Mouse (Mus musculus): ENCODE measurements around the gene Syngr4. TPM values are rescaled to one million over a fixed set of nuclear protein-coding genes. Genes with fewer than 3 reads are reported as not detected.

The Syngr4 gene
- total and polyA plus RNA-seq, 3 experiments = not detected

DNA sequence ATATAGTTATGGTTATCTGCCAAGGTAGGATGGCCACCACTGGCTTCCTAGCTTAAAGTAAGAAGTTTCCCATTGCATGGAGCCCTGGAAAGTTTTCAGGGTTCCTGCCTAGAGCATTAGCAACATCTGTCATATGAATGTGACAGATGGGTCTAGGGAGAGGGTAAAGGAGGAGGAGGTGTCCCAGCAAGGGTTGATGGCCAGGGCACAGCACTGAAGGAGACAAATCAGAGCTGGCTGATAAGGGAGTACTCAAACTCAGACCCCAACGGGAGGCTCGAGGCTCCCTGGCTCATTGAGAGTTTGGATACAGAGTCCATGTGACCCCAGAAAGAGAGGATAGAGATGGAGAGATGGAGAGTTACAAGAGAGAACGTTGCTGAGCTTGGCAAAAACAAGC lies 45.9 kb downstream of the Syngr4 start:
- DNase-seq (ENCODE audit: extremely low read depth) = no peak
- Histone ChIP-seq H3K79me2 (replicated peaks; ENCODE audit: control insufficient read depth, extremely low read depth, insufficient read depth, poor library complexity, severe bottlenecking) (no peaks in the 10 kb centered on the region), H3K9ac (ENCODE audit: insufficient read depth, low read depth) (no peak overlapping the region), H3K9me3 (replicated peaks; ENCODE audit: low read length) (no peaks in the 10 kb centered on the region), H3K4me2 (ENCODE audit: insufficient read depth, low read depth, poor library complexity, severe bottlenecking) (no peak overlapping the region), H3K36me3 (replicated peaks in 1 of 2; ENCODE audit: control insufficient read depth in 1 of 2, insufficient read depth in 1 of 2, low read length in 1 of 2) (no peaks in the 10 kb centered on the region), H3K27me3 (replicated peaks) (peaks cover 19% of the 10 kb centered on the region), H3K4me3 (replicated peaks in 1 of 3; ENCODE audit: low read depth in 2 of 3, low read length in 2 of 3, poor library complexity in 1 of 3) (no peak overlapping the region), H3K4me1 (ENCODE audit: control insufficient read depth in 1 of 2, insufficient read depth in 2 of 2) (no peaks in the 10 kb centered on the region; a peak in 1 of 4 replicates), H3K27ac (ENCODE audit: insufficient read depth, low read depth) (no peak overlapping the region)
- dilution Hi-C loops (cut with MboI; ENCODE audit: extremely low pct_ligation_motif_present, extremely low pct_unique_long_range_greater_than_20kb, low sequenced_read_pairs) (no loop called here), in situ Hi-C loops (cut with MboI; ENCODE audit: low pct_ligation_motif_present, low pct_unique_long_range_greater_than_20kb, low sequenced_read_pairs) (no loop called here)
- TF ChIP-seq MXI1 (IDR thresholded peaks at IDR 0.05; ENCODE audit: low read depth, low read length) (no peak), CHD2 (IDR thresholded peaks at IDR 0.05; ENCODE audit: low read length) (no peak), ZMIZ1 (IDR thresholded peaks at IDR 0.05; ENCODE audit: low read depth, low read length) (no peak), NELFE (IDR thresholded peaks at IDR 0.05; ENCODE audit: low read depth, low read length) (no peak)

DNA sequence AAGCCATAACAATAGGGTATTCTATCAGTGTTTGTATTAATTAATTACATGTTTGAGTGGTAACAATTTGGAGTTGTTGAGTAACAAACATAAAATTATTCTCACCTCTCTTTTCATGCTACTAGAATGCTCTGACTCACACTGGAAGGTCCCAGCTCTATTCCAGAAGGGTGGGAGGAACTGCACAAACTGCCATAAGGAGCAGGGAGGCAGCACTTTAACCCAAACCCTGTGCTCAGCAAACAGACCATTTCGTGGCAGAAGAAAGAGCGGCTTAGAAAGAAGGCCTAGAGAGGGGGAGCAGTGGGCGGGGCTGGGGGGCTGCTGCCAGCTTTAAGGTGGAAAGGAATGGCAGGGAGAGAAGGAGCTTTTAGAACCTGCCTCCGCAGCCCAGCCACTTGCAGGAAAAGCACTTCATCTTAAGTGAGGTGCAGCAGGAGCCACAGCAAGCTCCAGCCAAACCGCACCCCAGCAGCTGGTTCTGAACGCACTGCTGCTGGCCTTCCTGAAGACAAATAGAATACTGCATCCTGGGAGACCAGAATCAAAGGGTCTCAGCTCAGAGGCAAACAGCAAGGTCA lies 48.0 kb downstream of the Syngr4 start:
- no peak overlapping the region for H3K27ac ChIP-seq (ENCODE audit: insufficient read depth, low read depth)
- H3K9me3 ChIP-seq (replicated peaks; ENCODE audit: low read length) = no peaks in the 10 kb centered on the region
- no peak overlapping the region for H3K9ac ChIP-seq (ENCODE audit: insufficient read depth, low read depth)
- dilution Hi-C loops (cut with MboI; ENCODE audit: extremely low pct_ligation_motif_present, extremely low pct_unique_long_range_greater_than_20kb, low sequenced_read_pairs) (no loop called here), in situ Hi-C loops (cut with MboI; ENCODE audit: low pct_ligation_motif_present, low pct_unique_long_range_greater_than_20kb, low sequenced_read_pairs) (no loop called here)
- no peaks in the 10 kb centered on the region for H3K36me3 ChIP-seq (replicated peaks in 1 of 2; ENCODE audit: control insufficient read depth in 1 of 2, insufficient read depth in 1 of 2, low read length in 1 of 2)
- no peak for TF ChIP-seq JUND (conservative IDR thresholded peaks at IDR 0.05; ENCODE audit: low read depth, low read length)
- no peak for TF ChIP-seq USF2 (conservative IDR thresholded peaks at IDR 0.05; ENCODE audit: low read depth, low read length)
- no peak for TF ChIP-seq POLR2A (IDR thresholded peaks at IDR 0.05; ENCODE audit: low read depth, low read length)
- TF ChIP-seq SMC3 (IDR thresholded peaks at IDR 0.05; ENCODE audit: low read depth, low read length) = no peak
- no peak for TF ChIP-seq MYC (IDR thresholded peaks at IDR 0.05; ENCODE audit: low read depth, low read length)
- TF ChIP-seq SIN3A (IDR thresholded peaks at IDR 0.05; ENCODE audit: low read length) = no peak
- TF ChIP-seq MAZ (IDR thresholded peaks at IDR 0.05; ENCODE audit: low read depth, low read length) = no peak
- TF ChIP-seq USF1 (IDR thresholded peaks at IDR 0.05; ENCODE audit: low read depth, low read length) = no peak
- H3K4me1 ChIP-seq (ENCODE audit: control insufficient read depth in 1 of 2, insufficient read depth in 2 of 2) = peaks cover 2 to 8% of the 10 kb centered on the region in 2 experiments
- H3K4me2 ChIP-seq (ENCODE audit: insufficient read depth, low read depth, poor library complexity, severe bottlenecking) = no peak overlapping the region
- DNase-seq (ENCODE audit: extremely low read depth) = no peak
- no peak overlapping the region for H3K4me3 ChIP-seq (replicated peaks in 1 of 3; ENCODE audit: low read depth in 2 of 3, low read length in 2 of 3, poor library complexity in 1 of 3)
- no peaks in the 10 kb centered on the region for H3K79me2 ChIP-seq (replicated peaks; ENCODE audit: control insufficient read depth, extremely low read depth, insufficient read depth, poor library complexity, severe bottlenecking)
- peaks cover 11% of the 10 kb centered on the region for H3K27me3 ChIP-seq (replicated peaks)

DNA sequence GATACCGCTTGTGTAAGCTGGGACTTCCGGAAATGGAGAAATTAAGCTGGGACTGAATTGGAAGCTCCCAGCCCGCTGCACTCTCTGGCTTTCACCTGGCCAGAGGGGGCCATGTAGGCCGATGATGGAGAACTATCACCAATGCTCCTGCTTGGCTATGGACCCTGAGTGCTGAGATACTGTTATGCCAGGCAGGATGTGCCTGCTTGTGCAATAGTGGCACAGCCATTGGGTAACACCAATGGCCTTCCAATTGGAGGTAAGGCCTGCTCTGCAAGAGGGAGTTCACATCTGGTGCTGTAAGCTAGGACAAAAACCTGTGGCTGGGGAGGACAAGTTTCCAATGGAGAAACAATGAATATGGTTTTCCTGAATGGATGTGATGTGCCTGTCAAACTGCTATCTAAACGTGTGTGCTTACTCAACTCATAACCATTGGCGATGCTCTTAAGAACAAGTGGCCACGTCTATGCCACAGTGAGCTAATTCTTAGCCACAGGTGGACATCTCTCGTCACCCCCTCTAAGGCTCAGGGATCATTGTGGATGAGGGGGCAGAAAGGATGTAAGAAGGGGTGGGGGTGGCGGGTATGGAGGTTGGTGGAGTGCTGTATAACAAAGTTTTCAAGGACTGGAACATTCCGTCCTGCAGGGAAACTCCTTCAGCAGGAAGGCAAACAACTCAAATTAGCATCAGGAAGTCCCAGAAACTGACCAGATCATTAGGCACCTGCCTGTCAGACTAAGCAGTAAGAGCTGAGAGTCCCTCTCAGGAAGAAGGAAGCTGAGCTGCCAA lies 53.4 kb downstream of the Syngr4 start:
- H3K79me2 ChIP-seq (replicated peaks; ENCODE audit: control insufficient read depth, extremely low read depth, insufficient read depth, poor library complexity, severe bottlenecking) = no peaks in the 10 kb centered on the region
- no peaks in the 10 kb centered on the region for H3K36me3 ChIP-seq (replicated peaks in 1 of 2; ENCODE audit: control insufficient read depth in 1 of 2, insufficient read depth in 1 of 2, low read length in 1 of 2)
- H3K4me2 ChIP-seq (ENCODE audit: insufficient read depth, low read depth, poor library complexity, severe bottlenecking) = no peak overlapping the region
- H3K9ac ChIP-seq (ENCODE audit: insufficient read depth, low read depth) = no peak overlapping the region
- peaks cover 8% of the 10 kb centered on the region for H3K27me3 ChIP-seq (replicated peaks)
- dilution Hi-C loops (cut with MboI; ENCODE audit: extremely low pct_ligation_motif_present, extremely low pct_unique_long_range_greater_than_20kb, low sequenced_read_pairs) = no loop called here
- in situ Hi-C loops (cut with MboI; ENCODE audit: low pct_ligation_motif_present, low pct_unique_long_range_greater_than_20kb, low sequenced_read_pairs) = no loop called here
- peaks cover 5% of the 10 kb centered on the region for H3K9me3 ChIP-seq (replicated peaks; ENCODE audit: low read length)
- H3K4me3 ChIP-seq (replicated peaks in 1 of 3; ENCODE audit: low read depth in 2 of 3, low read length in 2 of 3, poor library complexity in 1 of 3) = no peak overlapping the region
- H3K27ac ChIP-seq (ENCODE audit: insufficient read depth, low read depth) = no peak overlapping the region
- DNase-seq (ENCODE audit: extremely low read depth) = no peak
- peaks cover 2 to 14% of the 10 kb centered on the region in 2 experiments; a peak in 3 of 4 replicates for H3K4me1 ChIP-seq (ENCODE audit: control insufficient read depth in 1 of 2, insufficient read depth in 2 of 2)
- TF ChIP-seq NRF1 (IDR thresholded peaks at IDR 0.05; ENCODE audit: low read depth, low read length) (no peak), RAD21 (IDR thresholded peaks at IDR 0.05; ENCODE audit: low read depth, low read length) (no peak), JUN (IDR thresholded peaks at IDR 0.05; ENCODE audit: insufficient read depth, low read depth, low read length) (no peak), UBTF (IDR thresholded peaks at IDR 0.05; ENCODE audit: low read depth, low read length) (no peak), MAX (IDR thresholded peaks at IDR 0.05; ENCODE audit: low read length) (no peak), MEF2A (IDR thresholded peaks at IDR 0.05; ENCODE audit: borderline replicate concordance, low read depth, low read length) (no peak), ZNF384 (IDR thresholded peaks at IDR 0.05; ENCODE audit: low read depth, low read length) (no peak), MXI1 (IDR thresholded peaks at IDR 0.05; ENCODE audit: low read depth, low read length) (no peak), TCF12 (IDR thresholded peaks at IDR 0.05; ENCODE audit: low read depth, low read length) (no peak), NELFE (IDR thresholded peaks at IDR 0.05; ENCODE audit: low read depth, low read length) (no peak), ELF1 (IDR thresholded peaks at IDR 0.05; ENCODE audit: low read depth, low read length) (no peak), EP300 (IDR thresholded peaks at IDR 0.05; ENCODE audit: low read length) (no peak), E2F4 (IDR thresholded peaks at IDR 0.05; ENCODE audit: insufficient replicate concordance, low read depth, low read length) (no peak), JUND (conservative IDR thresholded peaks at IDR 0.05; ENCODE audit: low read depth, low read length) (no peak), USF2 (conservative IDR thresholded peaks at IDR 0.05; ENCODE audit: low read depth, low read length) (no peak), ZMIZ1 (IDR thresholded peaks at IDR 0.05; ENCODE audit: low read depth, low read length) (no peak), GABPA (IDR thresholded peaks at IDR 0.05; ENCODE audit: insufficient replicate concordance, low read depth, low read length) (no peak)

All from CH12.LX (cell line).